Mouse (Mus musculus) midbrain, postnatal 0 days (tissue): ENCODE data around the gene Havcr1. TPM values are rescaled to one million over a fixed set of nuclear protein-coding genes. Genes with fewer than 3 reads are reported as not detected.

Experiments
- ATAC-seq: fragments of 200-750 bp; cut with Nextera tagmentation; 2 replicates; pipeline ENCODE4 v1.8.0; 2017; ENCODE audit warnings: moderate number of reproducible peaks, mild to moderate bottlenecking, moderate TSS enrichment, moderate library complexity; ENCODE audit not compliant: low FRiP score
- DNase-seq: peaks from one replicate; pipeline ENCODE4 v3.0.0-alpha.2; 2015; ENCODE audit warnings: low spot score
- H3K27ac ChIP-seq: fragments of 300-500 bp; sonication (generic); 2 replicates; pipeline ENCODE4 v1.5.1; 2014; ENCODE audit warnings: low read depth, mild to moderate bottlenecking, low read length, mixed read lengths
- H3K27me3 ChIP-seq: fragments of 300-500 bp; sonication (generic); 2 replicates; pipeline ENCODE4 v1.6.1; 2014; ENCODE audit warnings: low read length, control low read depth, mixed read lengths; ENCODE audit not compliant: insufficient read depth
- H3K36me3 ChIP-seq: fragments of 300-500 bp; sonication (generic); 2 replicates; pipeline ENCODE4 v1.6.1; 2014; ENCODE audit warnings: low read length, control low read depth, mixed read lengths; ENCODE audit not compliant: insufficient read depth
- H3K4me1 ChIP-seq: fragments of 300-500 bp; sonication (generic); 2 replicates; pipeline ENCODE4 v1.6.1; 2014; ENCODE audit warnings: mild to moderate bottlenecking, control low read depth, antibody characterized with exemption, low read length, mixed read lengths; ENCODE audit not compliant: insufficient read depth
- H3K4me2 ChIP-seq: fragments of 300-500 bp; sonication (generic); 2 replicates; pipeline ENCODE4 v1.6.1; 2014; ENCODE audit warnings: low read depth, mild to moderate bottlenecking, low read length, mixed read lengths; ENCODE audit not compliant: poor library complexity, severe bottlenecking
- H3K4me3 ChIP-seq: fragments of 300-500 bp; sonication (generic); 2 replicates; pipeline ENCODE4 v1.5.1; 2014; ENCODE audit warnings: low read depth, mild to moderate bottlenecking, low read length, moderate library complexity
- H3K9ac ChIP-seq: fragments of 300-500 bp; sonication (generic); replicated peaks from 2 replicates; pipeline ENCODE4 v1.6.1; 2014; ENCODE audit warnings: mild to moderate bottlenecking, low read length, moderate library complexity, mixed read lengths; ENCODE audit not compliant: poor library complexity, severe bottlenecking
- H3K9me3 ChIP-seq: fragments of 300-500 bp; sonication (generic); 2 replicates; pipeline ENCODE4 v1.6.1; 2016; ENCODE audit warnings: low read length, control low read depth
- CTCF ChIP-seq: IDR thresholded peaks from 2 replicates; pipeline ENCODE4 v1.5.1; 2016; ENCODE audit warnings: antibody characterized with exemption, mild to moderate bottlenecking
- WGBS: fragments of 180-500 bp; shearing (Covaris S2); extraction: QIAGEN DNeasy Blood & Tissue Kit; methylation state at CpG from one replicate; pipeline ENCODE4 v1.1.7; 2014; 5-methylcytosine and 5-hydroxymethylcytosine counted together
- polyA plus RNA-seq: library from polyadenylated mRNA; unstranded; fragments of >200 nt; fragmentation: Nextera tagmentation; extraction: Ambion mirVana; gene quantifications from 2 replicates; pipeline ENCODE4 v1.2.1, GENCODE M21; 2015
- total RNA-seq: library from RNA; depleted of rRNA; stranded (reverse); fragments of >200 nt; gene quantifications from 2 replicates; pipeline ENCODE4 v1.2.3, GENCODE M21; 2014

Havcr1 gene
- total and polyA plus RNA-seq, 2 experiments from 2014 or later = not detected

DNA sequence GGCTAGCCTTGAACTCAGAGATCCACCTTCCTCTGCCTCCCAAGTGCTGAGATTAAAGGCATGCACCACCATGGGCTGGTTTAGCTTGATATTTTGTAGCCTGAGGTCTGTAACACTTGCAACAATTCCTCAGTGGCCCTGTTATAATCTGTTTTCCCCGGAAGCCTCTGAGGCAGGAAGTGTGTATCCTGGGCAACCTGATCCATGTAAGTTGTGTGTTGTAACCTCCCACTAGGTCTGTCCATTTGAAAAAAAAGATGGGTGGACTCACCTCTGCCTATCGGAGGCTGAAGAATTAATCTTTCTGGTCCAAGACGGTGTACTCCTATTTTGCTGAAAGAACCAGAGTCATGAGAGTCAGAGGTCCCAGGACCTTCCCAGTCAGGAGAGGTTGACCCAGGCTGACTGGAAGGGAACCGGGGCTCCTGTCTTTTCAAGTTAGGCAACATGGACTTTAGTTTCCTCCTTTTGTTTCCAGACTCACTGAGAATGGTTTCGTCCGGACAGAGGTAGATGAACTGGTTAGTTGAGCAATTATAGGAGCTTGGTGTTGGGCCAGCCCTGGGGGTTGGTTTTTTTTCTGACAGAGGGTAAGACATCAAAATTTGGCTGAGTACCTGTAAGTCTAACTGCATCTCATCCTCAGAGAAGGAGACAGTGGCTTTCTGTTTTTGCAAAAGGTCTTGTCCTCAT, 28.1 kb upstream of the Havcr1 start, which contains the start of gene Timd2:
Timd2 (minus strand) TSS at position 398 of the 693 bp plus-strand sequence.
- ATAC-seq = no peak
- no peak for TF ChIP-seq CTCF

DNA sequence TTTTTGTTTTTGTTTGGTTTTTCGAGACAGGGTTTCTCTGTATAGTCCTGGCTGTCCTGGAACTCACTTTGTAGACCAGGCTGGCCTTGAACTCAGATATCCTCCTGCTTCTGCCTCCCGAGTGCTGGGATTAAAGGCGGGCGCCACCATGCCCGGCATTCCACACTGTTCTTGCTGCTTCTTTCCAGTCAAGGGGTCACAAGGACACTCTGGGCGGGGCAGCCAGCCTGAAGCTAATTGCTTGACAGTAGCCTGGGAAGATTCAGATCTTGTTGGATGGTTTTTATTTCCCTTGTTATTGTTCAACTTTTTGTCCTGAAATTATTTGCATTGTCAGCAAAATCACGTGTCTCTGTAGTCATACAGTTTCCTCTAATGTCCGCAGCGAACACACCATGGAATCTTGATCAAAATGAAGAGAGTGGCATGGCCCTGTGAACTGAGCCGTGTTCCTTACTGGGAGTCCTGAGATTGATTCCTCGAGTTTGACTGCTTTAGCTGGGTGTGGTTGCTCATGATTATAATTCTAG, 3.3 kb upstream of the Havcr1 start:
- no peak for TF ChIP-seq CTCF
- no peaks in the 10 kb centered on the region for H3K4me1 ChIP-seq

More for the DNA sequence above, 28.1 kb upstream of the Havcr1 start, which contains the start of gene Timd2:
- DNase-seq = no peak
- H3K4me3 ChIP-seq = no peak within 1 kb of the TSS
- H3K36me3 ChIP-seq = no peaks in the 10 kb centered on the region
- H3K4me1 ChIP-seq = no peaks in the 10 kb centered on the region
- H3K27ac ChIP-seq = no peak within 1 kb of the TSS
- WGBS = 81% methylated on average over 6 of the region's 6 CpGs
- H3K9ac ChIP-seq = no peak within 1 kb of the TSS
- H3K9me3 ChIP-seq = no peaks in the 10 kb centered on the region
- H3K4me2 ChIP-seq = no peak within 1 kb of the TSS
- H3K27me3 ChIP-seq = no peaks in the 10 kb centered on the region

DNA sequence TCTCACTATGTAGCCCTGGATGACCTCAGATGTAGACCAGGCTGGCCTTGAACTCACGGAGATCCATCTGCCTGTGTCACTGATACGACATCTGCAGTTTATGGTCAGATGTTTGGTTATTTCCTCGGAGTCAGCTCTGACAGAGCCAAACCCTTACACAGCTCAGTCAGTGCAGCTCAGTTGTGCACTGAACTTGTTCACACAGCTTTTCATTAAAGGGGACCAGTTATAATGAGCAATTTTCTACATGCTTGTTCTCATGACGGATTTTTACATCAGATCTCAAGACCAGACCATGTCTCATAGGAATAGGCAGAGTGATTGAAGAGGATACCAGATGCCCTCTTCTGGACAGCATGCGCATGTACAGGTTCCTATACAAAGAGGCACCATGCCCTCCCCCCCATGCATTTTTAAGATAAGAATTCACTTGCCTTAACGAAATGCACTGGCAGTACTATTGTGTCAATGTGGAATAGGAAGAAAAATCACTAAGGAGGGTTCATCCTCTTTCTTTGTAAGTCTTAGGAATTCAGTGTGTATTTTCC, 1.6 kb upstream of the Havcr1 start:
- Histone ChIP-seq H3K36me3 (no peaks in the 10 kb centered on the region), H3K4me1 (no peaks in the 10 kb centered on the region), H3K9ac (no peak overlapping the region), H3K27ac (no peak overlapping the region), H3K9me3 (no peaks in the 10 kb centered on the region), H3K4me3 (no peak overlapping the region), H3K4me2 (no peak overlapping the region), H3K27me3 (no peaks in the 10 kb centered on the region)
- ATAC-seq (peak; percentile 78), DNase-seq (peak; percentile 41)
- TF ChIP-seq CTCF = peak; percentile 73
- WGBS = 66% methylated on average over 6 of the region's 6 CpGs

More for the DNA sequence above, 3.3 kb upstream of the Havcr1 start:
- Histone ChIP-seq H3K27me3 (no peaks in the 10 kb centered on the region), H3K9me3 (no peaks in the 10 kb centered on the region), H3K36me3 (no peaks in the 10 kb centered on the region), H3K9ac (no peak overlapping the region), H3K4me3 (no peak overlapping the region), H3K4me2 (no peak overlapping the region), H3K27ac (no peak overlapping the region)
- ATAC-seq (no peak), DNase-seq (no peak)
- WGBS = 85% methylated on average over 11 of the region's 11 CpGs

DNA sequence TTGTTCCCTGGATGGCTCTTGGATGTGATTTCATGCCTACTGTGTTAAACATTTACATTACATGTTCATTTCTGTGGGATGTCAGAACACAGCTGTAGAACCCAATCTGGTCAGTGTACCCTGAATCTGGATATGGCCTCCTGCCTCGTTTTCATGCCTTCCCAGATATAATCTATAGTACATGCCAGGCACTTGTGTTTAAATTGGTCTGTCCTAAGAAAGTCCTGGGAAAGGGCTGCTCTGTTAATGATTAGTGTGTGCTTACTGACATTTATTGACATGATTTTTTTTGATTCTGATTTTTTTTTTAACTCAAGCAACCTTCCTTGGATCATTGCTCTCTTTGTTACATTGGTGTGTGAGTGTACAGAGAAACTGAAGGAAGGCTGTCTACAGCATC, 263 bp upstream of the Havcr1 start:
- H3K4me3 ChIP-seq = no peak overlapping the region
- H3K36me3 ChIP-seq = no peaks in the 10 kb centered on the region
- no peaks in the 10 kb centered on the region for H3K27me3 ChIP-seq
- no peak overlapping the region for H3K4me2 ChIP-seq
- H3K27ac ChIP-seq = no peak overlapping the region
- no peak overlapping the region for H3K9ac ChIP-seq
- ATAC-seq = no peak
- no peak for DNase-seq
- TF ChIP-seq CTCF = no peak
- H3K4me1 ChIP-seq = no peaks in the 10 kb centered on the region
- no peaks in the 10 kb centered on the region for H3K9me3 ChIP-seq
- WGBS = 47% methylated on average over 1 of the region's 1 CpGs

DNA sequence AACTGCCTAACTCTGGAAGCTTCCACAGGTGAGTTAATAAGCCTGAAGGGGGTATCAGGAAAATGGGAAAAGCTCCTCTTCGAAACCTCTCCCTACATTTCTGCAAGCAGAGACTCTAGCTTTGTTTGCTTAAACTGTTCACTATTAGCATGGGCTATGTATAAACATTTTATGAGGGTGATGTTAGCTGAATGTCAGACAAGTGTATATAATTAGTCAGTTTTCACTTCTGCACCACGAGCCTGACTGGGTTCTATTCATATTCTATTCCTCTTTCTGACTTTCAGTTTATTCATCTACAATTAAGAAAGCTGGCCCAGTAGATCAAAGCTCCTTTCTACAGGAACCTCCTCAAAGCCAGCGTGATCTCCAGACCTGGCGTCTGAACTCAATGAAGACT, 4.6 kb downstream of the Havcr1 start:
- no peak for DNase-seq
- H3K4me3 ChIP-seq = no peak overlapping the region
- H3K9ac ChIP-seq = no peak overlapping the region
- H3K9me3 ChIP-seq = no peaks in the 10 kb centered on the region
- H3K27me3 ChIP-seq = no peaks in the 10 kb centered on the region
- no peak for ATAC-seq
- WGBS = 90% methylated on average over 4 of the region's 4 CpGs
- no peak for TF ChIP-seq CTCF
- H3K4me1 ChIP-seq = no peaks in the 10 kb centered on the region
- no peak overlapping the region for H3K4me2 ChIP-seq
- H3K27ac ChIP-seq = no peak overlapping the region
- no peaks in the 10 kb centered on the region for H3K36me3 ChIP-seq

DNA sequence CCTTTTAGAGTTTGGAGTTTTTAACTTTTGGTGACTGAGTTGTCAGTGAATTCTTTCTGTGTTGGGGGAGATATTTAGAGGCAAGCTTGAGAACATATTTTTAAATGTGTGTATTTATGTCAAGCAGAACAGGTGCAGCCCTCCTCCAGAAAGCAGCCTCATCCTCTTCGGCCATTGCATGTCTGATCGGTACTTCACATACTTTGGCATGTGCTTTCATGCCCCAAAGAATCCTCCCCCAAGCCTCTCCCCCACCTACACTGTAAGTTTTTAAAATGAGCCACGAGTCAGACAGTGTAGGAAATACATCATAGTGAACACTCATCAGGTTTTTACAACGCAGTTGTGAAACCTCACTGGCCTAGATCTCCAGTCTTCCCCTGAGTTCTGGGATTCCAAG, 6.0 kb downstream of the Havcr1 start:
- no peaks in the 10 kb centered on the region for H3K36me3 ChIP-seq
- ATAC-seq (no peak), DNase-seq (no peak)
- no peaks in the 10 kb centered on the region for H3K4me1 ChIP-seq
- H3K9ac ChIP-seq = no peak overlapping the region
- no peak overlapping the region for H3K4me3 ChIP-seq
- no peak overlapping the region for H3K27ac ChIP-seq
- TF ChIP-seq CTCF = no peak
- WGBS = 86% methylated on average over 4 of the region's 4 CpGs
- H3K27me3 ChIP-seq = no peaks in the 10 kb centered on the region
- H3K9me3 ChIP-seq = no peaks in the 10 kb centered on the region
- no peak overlapping the region for H3K4me2 ChIP-seq
